Mouse (Mus musculus) embryo, embryonic 9.5 days (tissue): ENCODE measurements around the gene Tmem183a.
A peak's percentile ranks its signal among the peaks of the same experiment; 100 is the strongest.

Experiments used
- DNase-seq: peaks from one replicate; pipeline ENCODE4 v3.0.0-alpha.2; 2017; ENCODE audit errors: extremely low spot score

Tmem183a gene

DNA sequence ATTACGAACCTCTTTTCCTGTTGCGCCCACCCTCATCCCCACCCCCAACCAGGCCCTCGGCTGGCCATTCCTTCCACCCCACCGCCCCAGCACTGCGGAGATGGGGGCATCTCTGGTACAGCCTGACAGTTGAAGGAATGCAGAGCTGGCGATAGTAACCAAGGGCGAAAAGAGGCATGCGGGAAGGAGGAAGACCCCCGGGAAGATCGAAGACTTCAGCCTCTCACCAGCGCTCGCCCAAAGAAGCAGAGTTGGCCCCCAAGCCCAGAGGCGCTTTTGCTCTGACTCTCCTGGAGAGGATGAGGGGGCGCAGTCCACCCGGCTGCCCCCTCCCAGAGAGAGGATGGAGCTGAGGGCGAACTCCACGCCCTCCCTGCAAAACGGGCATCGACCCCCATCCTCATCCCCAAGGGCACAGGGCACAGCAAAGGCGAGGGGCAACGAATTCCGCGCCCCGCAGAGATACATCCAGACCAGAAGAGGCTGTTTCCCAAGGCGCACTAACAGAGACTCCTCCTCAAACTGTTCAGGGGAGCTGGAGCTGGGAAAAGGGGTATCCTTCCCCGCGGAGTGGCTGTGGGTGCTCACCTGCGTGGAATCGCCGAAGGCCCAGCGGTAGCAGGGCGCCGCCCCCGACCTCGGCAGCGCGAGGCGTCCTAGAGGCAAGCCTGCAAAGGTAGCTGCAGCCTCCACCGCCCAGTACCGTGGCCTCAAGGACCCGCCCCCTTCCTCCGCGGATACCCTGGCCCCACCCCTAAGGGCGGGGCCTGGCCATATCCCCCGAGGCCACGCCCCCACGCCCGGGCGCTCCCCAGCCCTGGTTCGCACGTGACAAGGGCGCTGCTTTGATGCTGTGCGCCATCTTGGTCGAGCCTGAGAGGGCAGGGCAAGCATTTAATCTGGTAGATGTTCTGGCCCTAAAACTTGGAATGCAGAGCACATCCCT is 17.5 kb downstream of the Tmem183a start:
- DNase-seq: peak; percentile 96

GRCm38 (mm10) chr1:134343567-134343966 is 18.2 kb downstream of the Tmem183a start:
- DNase-seq: no peak

DNA sequence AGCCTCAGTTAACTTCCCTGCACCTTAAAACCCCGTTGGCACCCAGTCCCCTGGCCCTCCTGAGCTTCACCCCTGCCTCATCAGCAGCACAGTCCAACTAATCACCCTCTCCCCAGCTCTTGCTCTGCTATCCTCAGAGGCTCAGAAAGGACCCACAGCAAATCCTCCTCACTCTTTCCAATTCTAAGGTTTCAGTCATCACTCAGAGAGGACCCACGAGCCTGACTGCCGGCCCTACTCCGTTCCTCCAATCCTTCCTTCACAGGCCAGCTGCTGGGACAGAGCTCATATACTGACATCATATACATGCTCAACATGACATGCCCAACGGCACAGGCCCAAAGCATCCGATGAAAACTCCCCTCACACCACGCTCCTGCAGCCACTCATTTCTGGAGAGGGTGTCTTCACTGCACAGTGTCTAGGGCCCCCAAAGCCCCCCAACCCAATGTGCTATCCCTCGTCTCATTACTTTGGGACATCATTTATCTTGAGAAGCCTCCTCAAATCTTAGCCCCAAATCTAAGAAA is 18.9 kb downstream of the Tmem183a start:
- DNase-seq: no peak

DNA sequence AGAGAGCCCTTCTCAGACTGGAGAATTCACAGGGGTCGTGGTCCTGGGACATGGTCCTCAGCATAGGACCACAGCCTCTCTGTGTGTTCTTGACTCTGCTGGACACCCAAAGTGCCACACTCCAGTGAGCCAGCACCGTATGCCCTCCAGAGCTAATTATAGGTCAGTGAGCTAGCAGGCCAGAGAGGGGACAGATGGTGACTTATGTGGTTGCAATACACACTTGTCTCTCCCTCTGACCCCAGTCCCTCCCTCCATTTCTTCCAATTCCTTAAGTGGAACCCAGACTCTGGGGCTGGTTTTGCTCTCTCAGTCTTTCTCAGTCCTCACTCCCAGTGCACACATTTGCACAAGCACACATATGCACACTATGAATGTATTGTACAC is 19.5 kb downstream of the Tmem183a start:
- DNase-seq: no peak

DNA sequence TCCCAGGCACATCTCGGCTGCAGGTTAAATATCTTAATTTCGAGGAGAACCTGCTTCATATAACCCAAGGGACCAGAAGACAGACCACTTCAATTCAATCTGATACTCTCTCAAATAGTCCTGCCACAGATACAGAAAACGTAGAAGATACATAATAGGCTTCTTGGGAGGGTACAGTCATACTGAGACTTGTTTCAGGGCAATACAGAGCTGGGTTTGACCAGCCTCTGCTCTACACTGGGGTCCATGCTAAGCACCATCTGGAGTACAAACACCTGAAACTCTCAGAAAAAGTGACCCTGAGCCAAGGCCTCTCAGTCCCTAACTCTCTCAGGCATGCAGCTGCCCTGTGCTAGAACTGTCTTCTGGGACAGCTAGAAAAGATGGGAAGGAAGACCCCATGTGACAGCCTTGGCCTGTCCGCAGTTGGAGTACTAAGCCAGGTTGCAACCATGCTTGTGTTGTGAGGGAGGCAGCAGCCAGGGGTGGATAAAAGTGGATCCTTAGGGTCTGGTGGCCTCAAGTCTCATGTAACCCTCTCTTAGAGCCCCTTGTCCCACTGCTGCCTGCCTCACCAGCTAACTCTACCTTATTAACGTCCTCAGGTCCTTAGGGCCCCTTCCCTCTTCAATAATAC is 20.0 kb downstream of the Tmem183a start:
- no peak for DNase-seq

- DNase-seq: no peak
Measured at GRCm38 (mm10) chr1:134339757-134340619, 21.8 kb downstream of the Tmem183a start.

DNA sequence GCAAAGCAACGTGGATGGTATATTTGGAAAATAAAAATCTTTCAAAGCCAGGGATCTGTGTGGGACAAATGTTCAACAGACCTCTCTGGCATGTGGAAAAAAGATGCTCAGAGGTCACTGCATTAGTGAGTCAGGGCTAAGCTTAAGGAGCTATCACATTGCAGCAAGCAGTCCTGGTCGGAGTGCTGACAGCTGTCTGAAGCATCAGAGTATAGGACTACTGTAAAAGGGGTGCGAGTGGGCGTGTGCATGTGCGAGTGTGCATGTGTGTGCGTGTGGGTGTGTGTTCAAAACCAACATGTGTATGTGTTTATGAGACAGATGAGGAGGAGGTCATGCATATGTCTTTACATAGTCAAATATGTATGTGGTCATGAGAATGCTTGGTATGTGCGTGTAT is 22.6 kb downstream of the Tmem183a start:
- DNase-seq: no peak

- no peak for DNase-seq
Measured at GRCm38 (mm10) chr1:134336958-134337710, 24.6 kb downstream of the Tmem183a start.

- DNase-seq: no peak
Measured at GRCm38 (mm10) chr1:134335924-134336810, 25.6 kb downstream of the Tmem183a start.

GRCm38 (mm10) chr1:134335211-134335923 is 26.4 kb downstream of the Tmem183a start:
- DNase-seq: no peak

DNA sequence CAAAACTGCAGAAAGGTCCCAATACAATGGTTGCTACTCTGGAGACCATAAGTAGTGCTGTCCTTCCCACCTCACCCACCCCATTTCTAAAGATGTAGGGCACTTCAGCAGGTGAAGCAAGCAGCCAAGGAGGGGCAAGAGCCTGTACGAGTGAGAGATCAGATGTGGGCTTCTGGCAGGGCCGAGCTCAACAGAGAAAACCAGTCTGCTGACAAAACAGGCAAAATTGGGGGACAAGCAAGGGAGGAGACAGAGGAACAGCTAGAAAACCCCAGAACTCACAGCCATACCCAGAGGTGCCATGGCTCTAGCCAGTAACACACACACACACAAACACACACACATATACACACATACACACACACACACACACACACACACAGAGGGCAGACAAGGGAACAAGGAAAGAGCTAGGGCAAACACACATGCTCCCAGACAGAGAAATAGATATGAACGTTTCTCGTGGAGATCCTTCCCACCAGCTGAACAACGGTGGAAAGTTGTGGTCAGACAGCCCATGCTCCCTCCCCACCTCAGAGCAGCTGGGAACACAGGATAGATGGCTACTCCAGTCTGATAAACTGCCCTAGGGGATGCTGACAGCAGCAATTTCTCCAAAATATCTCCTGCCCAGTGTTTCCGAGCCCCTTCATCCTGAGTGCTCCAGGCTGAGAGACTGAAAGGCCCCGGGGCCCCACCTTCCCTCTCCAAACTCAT is 27.5 kb downstream of the Tmem183a start:
- no peak for DNase-seq

DNA sequence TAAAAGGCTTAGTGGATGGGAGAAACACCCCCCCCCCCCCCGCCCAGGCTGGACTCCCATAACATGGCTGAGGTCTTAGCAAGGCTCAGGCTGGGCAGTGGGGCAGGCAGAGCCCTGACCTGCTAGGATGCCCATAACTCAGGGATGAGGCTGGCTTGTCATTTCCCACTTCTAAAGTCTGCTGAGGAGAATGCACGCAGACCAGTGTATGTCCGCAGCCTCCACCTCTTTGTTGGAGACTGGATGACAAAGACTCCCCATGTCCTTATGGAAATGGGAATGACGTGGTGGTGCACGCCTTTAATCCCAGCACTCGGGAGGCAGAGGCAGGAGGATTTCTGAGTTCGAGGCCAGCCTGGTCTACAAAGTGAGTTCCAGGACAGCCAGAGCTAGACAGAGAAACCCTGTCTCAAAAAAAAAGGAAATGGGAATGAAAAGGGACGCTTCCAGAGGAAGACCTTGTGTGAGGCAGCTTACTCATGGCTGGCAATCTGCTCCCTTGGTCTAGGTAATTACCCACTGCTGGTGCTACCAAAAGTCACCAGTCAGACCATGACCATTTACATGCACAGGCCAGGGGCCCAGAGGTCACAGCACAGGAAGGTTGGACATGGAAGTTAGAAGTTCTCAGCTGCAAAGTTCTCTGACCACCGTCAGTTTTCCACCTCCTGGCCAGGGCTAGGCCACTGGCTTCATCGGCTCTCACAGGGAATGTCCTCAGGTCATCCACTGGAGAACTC is 28.2 kb downstream of the Tmem183a start:
- no peak for DNase-seq

GRCm38 (mm10) chr1:134332770-134333271 is 29.0 kb downstream of the Tmem183a start, which contains the start of gene Ppfia4:
TSS of gene Ppfia4 (minus strand) at chr1:134332928.
- DNase-seq: no peak

DNA sequence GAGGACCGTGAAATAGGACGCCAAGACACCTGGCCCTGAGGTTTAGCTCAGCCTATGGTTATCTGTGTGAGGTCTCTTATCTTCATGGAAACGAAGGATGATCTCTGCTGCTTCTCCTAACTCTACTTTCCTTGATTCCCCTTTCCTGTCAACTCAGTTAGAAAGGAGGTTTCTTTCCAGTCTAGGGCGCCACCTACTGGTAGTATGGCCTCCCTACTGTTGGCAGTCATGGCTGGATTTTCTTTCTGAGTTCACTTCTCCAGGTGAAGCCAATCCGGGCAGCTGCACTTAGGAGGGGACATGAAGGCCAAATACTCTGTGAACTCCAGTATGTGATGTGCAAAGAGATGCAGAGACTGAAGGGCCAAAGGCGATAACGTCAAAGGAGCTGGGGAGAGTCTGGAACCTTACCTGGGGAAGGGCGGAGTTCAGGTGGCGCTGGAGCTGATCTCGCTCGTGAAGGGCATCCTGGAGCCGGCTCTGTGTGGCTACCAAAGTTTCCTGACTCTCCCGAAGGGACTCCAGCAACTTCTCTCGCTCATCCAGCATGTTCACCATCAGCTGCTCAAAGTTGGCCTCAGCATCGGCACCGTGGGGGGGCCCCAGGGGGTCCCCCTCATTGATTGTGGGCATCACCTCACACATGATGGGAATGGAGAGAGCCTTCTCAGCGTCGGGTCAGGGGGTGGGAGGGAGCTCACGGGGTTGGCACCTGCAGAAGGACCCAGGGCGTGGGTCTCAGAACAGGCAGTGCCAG is 29.7 kb downstream of the Tmem183a start:
- peak; percentile 69 for DNase-seq

- DNase-seq: no peak
Measured at GRCm38 (mm10) chr1:134326841-134327346, 34.9 kb downstream of the Tmem183a start.

DNA sequence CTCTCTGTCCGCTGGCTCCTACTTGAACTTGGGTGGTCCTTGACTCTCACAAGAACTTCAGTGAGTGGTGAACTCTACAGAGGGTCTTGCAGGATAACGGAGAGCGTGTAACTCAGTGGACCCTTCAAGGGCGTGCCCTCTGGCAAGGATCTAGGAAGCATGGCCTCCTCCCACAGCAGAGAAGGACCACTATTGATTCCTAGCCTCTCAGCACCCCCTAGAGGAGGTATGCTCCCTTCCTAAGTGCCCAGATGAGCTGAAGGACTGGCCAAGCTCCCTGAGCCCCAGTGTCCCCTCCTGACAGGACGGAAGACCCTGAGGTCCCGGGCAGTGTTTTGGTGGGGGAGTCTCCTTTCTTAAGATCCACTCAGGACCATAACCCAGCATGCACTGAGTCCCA is 39.2 kb downstream of the Tmem183a start:
- DNase-seq: no peak
